Mouse (Mus musculus): ENCODE measurements around the gene Ift122. TPM values are rescaled to one million over a fixed set of nuclear protein-coding genes. Genes with fewer than 3 reads are reported as not detected.

Ift122 gene
- polyA plus RNA-seq, 1 experiment from 2014 or later: 18.8 TPM

Other genes with a start within 250 kb of the Ift122 start
- gene Raf1, start 176.8 kb upstream of the Ift122 start, polyA plus RNA-seq (2015; fragmentation: Nextera tagmentation; extraction: Ambion mirVana): 85.6 and 88.2 TPM in 2 replicates
- gene Tmem40, start 91.1 kb upstream of the Ift122 start, polyA plus RNA-seq (2015; fragmentation: Nextera tagmentation; extraction: Ambion mirVana): 8.2 and 14.9 TPM in 2 replicates
- 19.9 and 22.6 TPM in 2 replicates for gene Cand2, start 78.9 kb upstream of the Ift122 start, polyA plus RNA-seq (2015; fragmentation: Nextera tagmentation; extraction: Ambion mirVana)
- 2,176 and 2,210 TPM in 2 replicates for gene Rpl32, start 44.7 kb upstream of the Ift122 start, polyA plus RNA-seq (2015; fragmentation: Nextera tagmentation; extraction: Ambion mirVana)
- 0.58 and 0.71 TPM in 2 replicates for gene Efcab12, start 15.1 kb upstream of the Ift122 start, polyA plus RNA-seq (2015; fragmentation: Nextera tagmentation; extraction: Ambion mirVana)
- gene Mbd4, start 99 bp upstream of the Ift122 start, polyA plus RNA-seq (2015; fragmentation: Nextera tagmentation; extraction: Ambion mirVana): 15.4 and 19.4 TPM in 2 replicates
- 0.15 and 0.31 TPM in 2 replicates for gene Rho, start 78.3 kb downstream of the Ift122 start, polyA plus RNA-seq (2015; fragmentation: Nextera tagmentation; extraction: Ambion mirVana)
- not detected in 2 replicates for gene H1foo, start 91.5 kb downstream of the Ift122 start, polyA plus RNA-seq (2015; fragmentation: Nextera tagmentation; extraction: Ambion mirVana)
- 31.3 and 37.7 TPM in 2 replicates for gene Plxnd1, start 141.5 kb downstream of the Ift122 start, polyA plus RNA-seq (2015; fragmentation: Nextera tagmentation; extraction: Ambion mirVana)

All from stomach, embryonic 15.5 days (tissue).